Mouse (Mus musculus): ENCODE measurements around the gene Ftcd. TPM values are rescaled to one million over a fixed set of nuclear protein-coding genes. Genes with fewer than 3 reads are reported as not detected.

Gene Ftcd
- polyA plus RNA-seq, 1 experiment from 2014 or later, result 0.97 TPM

GRCm38 (mm10) chr10:76622928-76623680 lies 47.7 kb downstream of the Ftcd start, which contains the start of gene Col6a2:
Gene Col6a2, minus strand, starts transcription at chr10:76623630.
- 0 out of 2 replicates have a peak, but pooled peaks cover 6% of the 10 kb centered on the region for H3K27me3 ChIP-seq
- peak; percentile 95 for ATAC-seq (replicated peaks; ENCODE audit: low FRiP score)
- H3K9me3 ChIP-seq (replicated peaks), result no peaks in the 10 kb centered on the region
- peak within 1 kb of the TSS; percentile 54 for H3K4me3 ChIP-seq (replicated peaks)
- peak within 1 kb of the TSS; percentile 74 for H3K4me2 ChIP-seq
- H3K27ac ChIP-seq, result peak within 1 kb of the TSS; percentile 51; the same call in 1 of the 2 replicates
- H3K36me3 ChIP-seq, result no peaks in the 10 kb centered on the region
- H3K4me1 ChIP-seq, result peaks cover 14% of the 10 kb centered on the region
- 4% methylated on average over 30 of the region's 31 CpGs for WGBS
- peak within 1 kb of the TSS; percentile 50 for H3K9ac ChIP-seq

GRCm38 (mm10) chr10:76623734-76624133 lies 48.3 kb downstream of the Ftcd start:
- Histone ChIP-seq H3K27ac (peak overlapping the region; percentile 51; the same call in 1 of the 2 replicates), H3K4me2 (peak overlapping the region; percentile 74), H3K4me1 (peaks cover 14% of the 10 kb centered on the region), H3K27me3 (0 out of 2 replicates have a peak, but pooled peaks cover 6% of the 10 kb centered on the region), H3K9me3 (replicated peaks) (no peaks in the 10 kb centered on the region), H3K9ac (0 out of 2 replicates have a peak overlapping the region, but pooled peaks have one; percentile 50), H3K36me3 (no peaks in the 10 kb centered on the region), H3K4me3 (replicated peaks) (peak overlapping the region; percentile 54)
- ATAC-seq (replicated peaks; ENCODE audit: low FRiP score), result peak; percentile 9; the same call in 1 of the 2 replicates
- WGBS, result 22% methylated on average over 7 of the region's 7 CpGs

GRCm38 (mm10) chr10:76624903-76625302 lies 49.5 kb downstream of the Ftcd start:
- WGBS, result 64% methylated on average over 7 of the region's 7 CpGs
- Histone ChIP-seq H3K4me1 (peaks cover 14% of the 10 kb centered on the region), H3K9ac (no peak overlapping the region), H3K9me3 (replicated peaks) (no peaks in the 10 kb centered on the region), H3K4me2 (no peak overlapping the region), H3K36me3 (no peaks in the 10 kb centered on the region), H3K4me3 (replicated peaks) (no peak overlapping the region), H3K27ac (no peak overlapping the region), H3K27me3 (0 out of 2 replicates have a peak, but pooled peaks cover 6% of the 10 kb centered on the region)
- no peak for ATAC-seq (replicated peaks; ENCODE audit: low FRiP score)

GRCm38 (mm10) chr10:76627714-76628113 lies 52.3 kb downstream of the Ftcd start:
- no peak for ATAC-seq (replicated peaks; ENCODE audit: low FRiP score)
- H3K9me3 ChIP-seq (replicated peaks), result no peaks in the 10 kb centered on the region
- 71% methylated on average over 5 of the region's 5 CpGs for WGBS
- H3K36me3 ChIP-seq, result no peaks in the 10 kb centered on the region
- H3K4me3 ChIP-seq (replicated peaks), result no peak overlapping the region
- no peak overlapping the region for H3K9ac ChIP-seq
- H3K27ac ChIP-seq, result no peak overlapping the region
- H3K27me3 ChIP-seq, result 0 out of 2 replicates have a peak, but pooled peaks cover 6% of the 10 kb centered on the region
- no peak overlapping the region for H3K4me2 ChIP-seq
- H3K4me1 ChIP-seq, result peaks cover 14% of the 10 kb centered on the region

- Histone ChIP-seq H3K4me2 (no peak overlapping the region), H3K4me1 (no peaks in the 10 kb centered on the region), H3K9ac (no peak overlapping the region), H3K27me3 (no peaks in the 10 kb centered on the region), H3K27ac (no peak overlapping the region), H3K9me3 (replicated peaks) (no peaks in the 10 kb centered on the region), H3K4me3 (replicated peaks) (no peak overlapping the region), H3K36me3 (no peaks in the 10 kb centered on the region)
- 86% methylated on average over 1 of the region's 1 CpGs for WGBS
- ATAC-seq (replicated peaks; ENCODE audit: low FRiP score), result no peak
Measured at GRCm38 (mm10) chr10:76630657-76631056, 55.2 kb downstream of the Ftcd start.

GRCm38 (mm10) chr10:76632630-76633029 lies 57.2 kb downstream of the Ftcd start:
- H3K27ac ChIP-seq, result no peak overlapping the region
- H3K36me3 ChIP-seq, result no peaks in the 10 kb centered on the region
- no peak overlapping the region for H3K4me3 ChIP-seq (replicated peaks)
- no peak overlapping the region for H3K4me2 ChIP-seq
- H3K4me1 ChIP-seq, result 0 out of 2 replicates have a peak, but pooled peaks cover 2% of the 10 kb centered on the region
- H3K9ac ChIP-seq, result no peak overlapping the region
- H3K9me3 ChIP-seq (replicated peaks), result no peaks in the 10 kb centered on the region
- 73% methylated on average over 8 of the region's 8 CpGs for WGBS
- no peak for ATAC-seq (replicated peaks; ENCODE audit: low FRiP score)
- H3K27me3 ChIP-seq, result no peaks in the 10 kb centered on the region

- Histone ChIP-seq H3K27me3 (no peaks in the 10 kb centered on the region), H3K9ac (no peak overlapping the region), H3K36me3 (no peaks in the 10 kb centered on the region), H3K4me3 (replicated peaks) (no peak overlapping the region), H3K4me2 (no peak overlapping the region), H3K27ac (no peak overlapping the region), H3K4me1 (0 out of 2 replicates have a peak, but pooled peaks cover 2% of the 10 kb centered on the region), H3K9me3 (replicated peaks) (no peaks in the 10 kb centered on the region)
- ATAC-seq (replicated peaks; ENCODE audit: low FRiP score), result no peak
- 51% methylated on average over 7 of the region's 7 CpGs for WGBS
Measured at GRCm38 (mm10) chr10:76634094-76634571, 58.7 kb downstream of the Ftcd start.

GRCm38 (mm10) chr10:76634584-76634983 lies 59.1 kb downstream of the Ftcd start:
- Histone ChIP-seq H3K4me3 (replicated peaks) (no peak overlapping the region), H3K4me2 (no peak overlapping the region), H3K27ac (no peak overlapping the region), H3K9me3 (replicated peaks) (no peaks in the 10 kb centered on the region), H3K4me1 (0 out of 2 replicates have a peak, but pooled peaks cover 2% of the 10 kb centered on the region), H3K27me3 (no peaks in the 10 kb centered on the region), H3K36me3 (no peaks in the 10 kb centered on the region), H3K9ac (no peak overlapping the region)
- ATAC-seq (replicated peaks; ENCODE audit: low FRiP score), result no peak
- WGBS, result 73% methylated on average over 5 of the region's 5 CpGs

- no peak overlapping the region for H3K4me3 ChIP-seq (replicated peaks)
- no peak overlapping the region for H3K9ac ChIP-seq
- no peak for ATAC-seq (replicated peaks; ENCODE audit: low FRiP score)
- no peaks in the 10 kb centered on the region for H3K27me3 ChIP-seq
- H3K4me2 ChIP-seq, result no peak overlapping the region
- WGBS, result 46% methylated on average over 3 of the region's 3 CpGs
- 0 out of 2 replicates have a peak, but pooled peaks cover 2% of the 10 kb centered on the region for H3K4me1 ChIP-seq
- H3K9me3 ChIP-seq (replicated peaks), result no peaks in the 10 kb centered on the region
- peak overlapping the region; percentile 51; the same call in 1 of the 2 replicates for H3K27ac ChIP-seq
- no peaks in the 10 kb centered on the region for H3K36me3 ChIP-seq
Measured at GRCm38 (mm10) chr10:76636026-76636425, 60.6 kb downstream of the Ftcd start.

- no peaks in the 10 kb centered on the region for H3K27me3 ChIP-seq
- H3K27ac ChIP-seq, result peak overlapping the region; percentile 51; the same call in 1 of the 2 replicates
- no peak overlapping the region for H3K9ac ChIP-seq
- 0 out of 2 replicates have a peak, but pooled peaks cover 2% of the 10 kb centered on the region for H3K4me1 ChIP-seq
- H3K4me2 ChIP-seq, result no peak overlapping the region
- H3K9me3 ChIP-seq (replicated peaks), result no peaks in the 10 kb centered on the region
- WGBS, result 91% methylated on average over 4 of the region's 4 CpGs
- no peak for ATAC-seq (replicated peaks; ENCODE audit: low FRiP score)
- no peaks in the 10 kb centered on the region for H3K36me3 ChIP-seq
- H3K4me3 ChIP-seq (replicated peaks), result no peak overlapping the region
Measured at GRCm38 (mm10) chr10:76636601-76637000, 61.2 kb downstream of the Ftcd start.
